Comparison of ENCODE assay signal across 8 mouse cellular contexts in the genomic region with DNA sequence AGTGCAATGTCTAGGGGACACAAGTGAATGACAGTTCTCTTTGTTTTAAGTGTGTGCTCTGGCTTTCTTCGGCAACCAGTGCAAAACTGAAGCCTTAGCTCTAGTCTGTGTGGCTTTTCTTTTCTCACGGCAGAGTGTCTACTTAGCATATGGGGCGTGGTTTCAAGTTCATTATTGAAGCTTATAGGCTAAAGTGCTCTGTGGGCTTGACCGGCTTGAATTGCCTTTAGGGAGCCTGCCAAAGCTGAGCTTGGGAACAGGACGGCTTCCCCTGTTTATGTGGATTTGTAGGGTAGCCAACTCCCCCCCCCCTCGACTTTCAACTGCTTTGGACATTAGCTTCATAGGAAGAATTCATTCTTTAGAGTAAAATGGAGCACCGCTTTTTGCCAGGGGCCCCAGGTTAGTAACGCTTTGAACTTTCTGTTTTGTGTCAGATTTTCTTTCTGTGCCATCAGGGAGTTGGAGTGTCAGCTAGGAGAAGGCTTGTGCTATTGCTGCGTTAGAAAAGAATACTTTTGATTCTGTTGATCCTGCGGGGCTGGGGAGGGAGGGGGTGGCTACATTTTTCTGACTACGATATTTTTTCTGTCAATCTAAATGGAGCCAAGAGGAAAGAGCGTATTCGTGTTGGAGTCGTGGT. TPM values are rescaled to one million over a fixed set of nuclear protein-coding genes. Genes with fewer than 3 reads are reported as not detected.
DNase-seq lines count a peak whose midpoint lies in the region; ATAC-seq and TF ChIP-seq lines count a peak whose summit lies in the region.

No protein-coding gene starts in this region.

- WGBS in forebrain, embryonic 14.5 days: 5% methylated on average over 14 of the region's 14 CpGs
- WGBS in liver, postnatal 0 days (ENCODE audit: insufficient replicate concordance): 5% methylated on average over 14 of the region's 14 CpGs
- 19% methylated on average over 14 of the region's 14 CpGs for WGBS in neural tube, embryonic 12.5 days

- peak; percentile 67 for DNase-seq in ES-CJ7 (ENCODE audit: low read depth, low spot score)
- peak; percentile 96 for DNase-seq in forebrain, embryonic 14.5 days (ENCODE audit: low spot score)
- DNase-seq in heart, postnatal 10 days: peak; percentile 87 to 90
- DNase-seq in kidney, postnatal 25 days: peak; percentile 81 to 90
- DNase-seq in liver, postnatal 0 days: peak; percentile 64
- peak; percentile 52 for DNase-seq in thymus, postnatal 14 days

- peak overlapping the region; percentile 68 for H3K27ac ChIP-seq in bone marrow macrophage, adult 2 months (ENCODE audit: insufficient read depth, low read depth, low read length)
- peak overlapping the region; percentile 48; the same call in 1 of the 2 replicates for H3K27ac ChIP-seq in forebrain, embryonic 14.5 days (ENCODE audit: low read depth, low read length)
- H3K27ac ChIP-seq in liver, postnatal 0 days (ENCODE audit: low read depth): peak overlapping the region; percentile 80
- H3K27ac ChIP-seq in neural tube, embryonic 12.5 days: no peak overlapping the region

- TF ChIP-seq POLR2A in bone marrow macrophage, adult 2 months (IDR thresholded peaks at IDR 0.05; ENCODE audit: borderline replicate concordance, low read depth, low read length): no peak

- peaks cover 5% of the 10 kb centered on the region for H3K4me1 ChIP-seq in bone marrow macrophage, adult 2 months (ENCODE audit: control insufficient read depth, insufficient read depth, low read length)
- peaks cover 8% of the 10 kb centered on the region for H3K4me1 ChIP-seq in forebrain, embryonic 14.5 days (ENCODE audit: control insufficient read depth, insufficient read depth, low read length)
- peaks cover 3% of the 10 kb centered on the region; the same call in 1 of the 2 replicates for H3K4me1 ChIP-seq in liver, postnatal 0 days (ENCODE audit: insufficient read depth)
- peaks cover 11% of the 10 kb centered on the region; the same call in 1 of the 2 replicates for H3K4me1 ChIP-seq in neural tube, embryonic 12.5 days

- H3K4me2 ChIP-seq in forebrain, embryonic 14.5 days (ENCODE audit: low read length): peak overlapping the region; percentile 45
- peak overlapping the region; percentile 70 for H3K4me2 ChIP-seq in liver, postnatal 0 days (ENCODE audit: low read depth, low read length)
- peak overlapping the region; percentile 47 for H3K4me2 ChIP-seq in neural tube, embryonic 12.5 days (replicated peaks)

- intact Hi-C loops in heart, postnatal 10 days (cut with DNase I): loop anchor here (2.0 to 10.0 kb wide), 3 partner anchors 53 to 763 kb away; no protein-coding TSS in a partner anchor

- no peak for TF ChIP-seq CTCF in bone marrow macrophage, adult 2 months (IDR thresholded peaks at IDR 0.05; ENCODE audit: low read depth, low read length)
- TF ChIP-seq CTCF in liver, postnatal 0 days (IDR thresholded peaks at IDR 0.05; ENCODE audit: low read depth): no peak

- H3K36me3 ChIP-seq in forebrain, embryonic 14.5 days (ENCODE audit: control insufficient read depth, insufficient read depth, low read length): no peaks in the 10 kb centered on the region
- H3K36me3 ChIP-seq in liver, postnatal 0 days (replicated peaks; ENCODE audit: insufficient read depth, low read length): 0 out of 2 replicates have a peak, but pooled peaks cover 6% of the 10 kb centered on the region
- no peaks in the 10 kb centered on the region for H3K36me3 ChIP-seq in neural tube, embryonic 12.5 days

- no peak for TF ChIP-seq EP300 in liver, postnatal 0 days (IDR thresholded peaks at IDR 0.05; ENCODE audit: low read depth)

- H3K4me3 ChIP-seq in bone marrow macrophage, adult 2 months (ENCODE audit: insufficient read depth, low read length): peak overlapping the region; percentile 67
- H3K4me3 ChIP-seq in forebrain, embryonic 14.5 days (ENCODE audit: low read depth, low read length): peak overlapping the region; percentile 15
- H3K4me3 ChIP-seq in liver, postnatal 0 days (ENCODE audit: low read depth, low read length): peak overlapping the region; percentile 51
- no peak overlapping the region for H3K4me3 ChIP-seq in neural tube, embryonic 12.5 days

- no peaks in the 10 kb centered on the region for H3K27me3 ChIP-seq in forebrain, embryonic 14.5 days (replicated peaks; ENCODE audit: control insufficient read depth, insufficient read depth, low read length)
- no peaks in the 10 kb centered on the region for H3K27me3 ChIP-seq in liver, postnatal 0 days (ENCODE audit: insufficient read depth, low read length)
- no peaks in the 10 kb centered on the region for H3K27me3 ChIP-seq in neural tube, embryonic 12.5 days (replicated peaks)

- peak; percentile 96 for ATAC-seq in forebrain, embryonic 14.5 days
- peak; percentile 91 for ATAC-seq in liver, postnatal 0 days
- ATAC-seq in neural tube, embryonic 12.5 days (ENCODE audit: low FRiP score, low read depth): peak; percentile 97

- H3K9me3 ChIP-seq in forebrain, embryonic 14.5 days (replicated peaks; ENCODE audit: control insufficient read depth, low read length): no peaks in the 10 kb centered on the region
- H3K9me3 ChIP-seq in liver, postnatal 0 days (ENCODE audit: low read length): no peaks in the 10 kb centered on the region
- no peaks in the 10 kb centered on the region for H3K9me3 ChIP-seq in neural tube, embryonic 12.5 days

- peak overlapping the region; percentile 0; the same call in 1 of the 2 replicates for H3K9ac ChIP-seq in forebrain, embryonic 14.5 days (ENCODE audit: low read length)
- H3K9ac ChIP-seq in liver, postnatal 0 days (replicated peaks): peak overlapping the region; percentile 51; the same call in 1 of the 2 replicates
- no peak overlapping the region for H3K9ac ChIP-seq in neural tube, embryonic 12.5 days

RNA-seq across cellular contexts. Expression of gene Pld1, which starts 45.6 kb away (rescaled TPM):
- polyA plus RNA-seq in bone marrow macrophage, adult 2 months (2012; ENCODE audit: insufficient read depth, insufficient read length, missing spikeins): 16.2 and 18.1 TPM in 2 replicates
- 2.0 and 2.5 TPM in 2 replicates for polyA plus RNA-seq in forebrain, embryonic 14.5 days (2014; fragmentation: Nextera tagmentation; extraction: Ambion mirVana)
- 10 to 100 TPM; 11.2 to 19.0 TPM for total RNA-seq in heart, postnatal 10 days (2021)
- polyA plus RNA-seq in liver, postnatal 0 days (2015; fragmentation: Nextera tagmentation; extraction: Ambion mirVana): 4.9 and 5.1 TPM in 2 replicates
- 4.2 TPM in 2 replicates for polyA plus RNA-seq in neural tube, embryonic 12.5 days (2016; fragmentation: Nextera tagmentation; extraction: Ambion mirVana)
